Mouse (Mus musculus) megakaryocyte-erythroid progenitor cell, adult 5-6 weeks (primary cell): ENCODE measurements around the gene Cspg5. TPM values are rescaled to one million over a fixed set of nuclear protein-coding genes. Genes with fewer than 3 reads are reported as not detected.

Source experiments
- ATAC-seq: replicated peaks from 2 replicates; pipeline ENCODE4 v1.8.0; 2016; ENCODE audit warnings: mild to moderate bottlenecking, inconsistent platforms; ENCODE audit not compliant: severe bottlenecking, poor library complexity, low FRiP score, low TSS enrichment
- total RNA-seq, 2 experiments: library from RNA; stranded (forward) in 1 of 2; stranded (reverse) in 1 of 2; fragments of 200-1000, 215-1000 nt in 1 of 2; fragments of >200 nt in 1 of 2; fragmentation: Nextera tagmentation in 1 of 2; gene quantifications; 2 replicates each; pipeline ENCODE4 v1.2.3; 2014 to 2017

The Cspg5 gene
- 0.42 and 1.7 TPM in 2 replicates for total RNA-seq (2014; fragmentation: Nextera tagmentation)
- 0.27 and 0.33 TPM in 2 replicates for total RNA-seq (2017)

- ATAC-seq: peak; percentile 43
These were observed at the start of gene Cspg5 for GRCm38 (mm10) chr9:110243221-110243833. Gene Cspg5 (plus strand): TSS chr9:110243783.

GRCm38 (mm10) chr9:110199870-110200269, 43.7 kb upstream of the Cspg5 start:
- ATAC-seq: no peak

- ATAC-seq: no peak
These were observed 37.8 kb upstream of the Cspg5 start for GRCm38 (mm10) chr9:110205526-110206404.

- no peak for ATAC-seq
These were observed 37.1 kb upstream of the Cspg5 start for GRCm38 (mm10) chr9:110206437-110206836.

- ATAC-seq: no peak
These were observed 35.3 kb upstream of the Cspg5 start for GRCm38 (mm10) chr9:110208265-110208664.

GRCm38 (mm10) chr9:110208967-110209366, 34.6 kb upstream of the Cspg5 start:
- no peak for ATAC-seq

GRCm38 (mm10) chr9:110224273-110224672, 19.3 kb upstream of the Cspg5 start:
- ATAC-seq: no peak

- ATAC-seq: no peak
These were observed 17.4 kb upstream of the Cspg5 start for GRCm38 (mm10) chr9:110226191-110226590.

- no peak for ATAC-seq
These were observed 14.9 kb upstream of the Cspg5 start for GRCm38 (mm10) chr9:110228671-110229070.

GRCm38 (mm10) chr9:110229112-110229511, 14.5 kb upstream of the Cspg5 start:
- ATAC-seq: no peak

- ATAC-seq: no peak
These were observed 13.9 kb upstream of the Cspg5 start for GRCm38 (mm10) chr9:110229566-110230248.

- ATAC-seq: no peak
These were observed 13.1 kb upstream of the Cspg5 start for GRCm38 (mm10) chr9:110230395-110231071.

- ATAC-seq: peak; percentile 74; the same call in 1 of the 2 replicates
These were observed 8.6 kb upstream of the Cspg5 start for GRCm38 (mm10) chr9:110234962-110235361.

- no peak for ATAC-seq
These were observed 945 bp downstream of the Cspg5 start for GRCm38 (mm10) chr9:110244567-110244888.

- no peak for ATAC-seq
These were observed 1.5 kb downstream of the Cspg5 start for GRCm38 (mm10) chr9:110244889-110245589.

- peak; percentile 17; the same call in 1 of the 2 replicates for ATAC-seq
These were observed 2.2 kb downstream of the Cspg5 start for GRCm38 (mm10) chr9:110245590-110246320.

GRCm38 (mm10) chr9:110246321-110246640, 2.7 kb downstream of the Cspg5 start:
- peak; percentile 42 for ATAC-seq

GRCm38 (mm10) chr9:110247049-110247448, 3.5 kb downstream of the Cspg5 start:
- ATAC-seq: no peak

GRCm38 (mm10) chr9:110248861-110249260, 5.3 kb downstream of the Cspg5 start:
- no peak for ATAC-seq
